Mouse (Mus musculus) MEL (cell line): ENCODE data around the gene Ube2j1. TPM values are rescaled to one million over a fixed set of nuclear protein-coding genes. Genes with fewer than 3 reads are reported as not detected.

ENCODE experiments used
- DNase-seq: peaks from one replicate; pipeline ENCODE4 v3.0.0; 2011; ENCODE audit warnings: low read depth, low spot score
- H3K27ac ChIP-seq: 2 replicates; pipeline ENCODE4 v1.5.1; 2012; ENCODE audit warnings: low read depth, mild to moderate bottlenecking, control low read depth, low read length, moderate library complexity; ENCODE audit not compliant: control insufficient read depth
- H3K27me3 ChIP-seq, 2 experiments: fragments of 150-350 bp in 1 of 2; sonication (generic) in 1 of 2; 2 replicates each; pipeline ENCODE4 v1.6.1; 2012; ENCODE audit warnings: low read length in 2 of 2, mild to moderate bottlenecking in 2 of 2, improper control_type of control experiment in 1 of 2, moderate library complexity in 1 of 2; ENCODE audit not compliant: insufficient read depth in 2 of 2, control insufficient read depth in 1 of 2
- H3K36me3 ChIP-seq, 2 experiments: 2 replicates each; pipeline ENCODE4 v1.6.1; 2012 to 2014; ENCODE audit warnings: low read length in 2 of 2, improper control_type of control experiment in 1 of 2, inconsistent platforms in 1 of 2, mild to moderate bottlenecking in 1 of 2; ENCODE audit not compliant: insufficient read depth in 2 of 2, control insufficient read depth in 1 of 2
- H3K4me1 ChIP-seq, 2 experiments: fragments of 150-350 bp in 1 of 2; sonication (generic) in 1 of 2; 2 replicates each; pipeline ENCODE4 v1.6.1; 2012; ENCODE audit warnings: low read length in 2 of 2, improper control_type of control experiment in 1 of 2, mild to moderate bottlenecking in 1 of 2; ENCODE audit not compliant: insufficient read depth in 2 of 2, control insufficient read depth in 1 of 2
- H3K4me3 ChIP-seq, 2 experiments: fragments of 150-350 bp in 1 of 2; sonication (generic) in 1 of 2; 2 replicates each; pipeline ENCODE4 v1.5.1; 2012; ENCODE audit warnings: low read depth in 2 of 2, low read length in 2 of 2, mild to moderate bottlenecking in 2 of 2, moderate library complexity in 2 of 2, control low read depth in 1 of 2, improper control_type of control experiment in 1 of 2; ENCODE audit not compliant: control insufficient read depth in 1 of 2, insufficient read depth in 1 of 2
- H3K79me2 ChIP-seq: 2 replicates; pipeline ENCODE4 v1.6.1; 2012; ENCODE audit warnings: mild to moderate bottlenecking, low read length, moderate library complexity; ENCODE audit not compliant: control insufficient read depth, poor library complexity, insufficient read depth
- H3K9ac ChIP-seq: 2 replicates; pipeline ENCODE4 v1.6.1; 2012; ENCODE audit warnings: low read depth, mild to moderate bottlenecking, control low read depth, low read length, moderate library complexity; ENCODE audit not compliant: control insufficient read depth, poor library complexity, severe bottlenecking
- H3K9me3 ChIP-seq: fragments of 150-350 bp; sonication (generic); replicated peaks from 2 replicates; pipeline ENCODE4 v1.6.1; 2012; ENCODE audit warnings: mild to moderate bottlenecking, low read length, improper control_type of control experiment, moderate library complexity; ENCODE audit not compliant: insufficient read depth
- CHD1 ChIP-seq: IDR thresholded peaks from 2 replicates; pipeline ENCODE4 v1.6.1; 2012; ENCODE audit warnings: low read depth, mild to moderate bottlenecking, inconsistent platforms, low read length, improper control_type of control experiment
- CTCF ChIP-seq, 3 experiments: IDR thresholded peaks in 2 of 3; conservative IDR thresholded peaks in 1 of 3; 2 replicates each; pipeline ENCODE4 v1.5.1; 2011 to 2012; ENCODE audit warnings: low read length in 3 of 3, low read depth in 2 of 3, mild to moderate bottlenecking in 2 of 3, improper control_type of control experiment in 1 of 3, inconsistent platforms in 1 of 3, mixed read lengths in 1 of 3, moderate library complexity in 1 of 3; ENCODE audit not compliant: control insufficient read depth in 1 of 3, insufficient read depth in 1 of 3, poor library complexity in 1 of 3, severe bottlenecking in 1 of 3
- E2F4 ChIP-seq: IDR thresholded peaks from 2 replicates; pipeline ENCODE4 v1.6.1; 2011; ENCODE audit warnings: low read depth, low read length, improper control_type of control experiment, borderline replicate concordance
- GABPA ChIP-seq: IDR thresholded peaks from 2 replicates; pipeline ENCODE4 v1.6.1; 2012; ENCODE audit warnings: low read depth, mild to moderate bottlenecking, inconsistent platforms, low read length, improper control_type of control experiment, moderate library complexity
- GATA1 ChIP-seq: IDR thresholded peaks from 2 replicates; pipeline ENCODE4 v1.6.1; 2011; ENCODE audit warnings: low read depth, low read length, improper control_type of control experiment
- JUND ChIP-seq: IDR thresholded peaks from 2 replicates; pipeline ENCODE4 v1.6.1; 2011; ENCODE audit warnings: low read depth, mild to moderate bottlenecking, improper control_type of control experiment, low read length
- MAX ChIP-seq: IDR thresholded peaks from 2 replicates; pipeline ENCODE4 v1.6.1; 2011; ENCODE audit warnings: low read length, improper control_type of control experiment
- MXI1 ChIP-seq: IDR thresholded peaks from 2 replicates; pipeline ENCODE4 v1.6.1; 2011; ENCODE audit warnings: mild to moderate bottlenecking, low read depth, low read length, improper control_type of control experiment
- MYB ChIP-seq: IDR thresholded peaks from 2 replicates; pipeline ENCODE4 v1.6.1; 2011; ENCODE audit warnings: mild to moderate bottlenecking, low read depth, low read length, improper control_type of control experiment
- MYC ChIP-seq: IDR thresholded peaks from 2 replicates; pipeline ENCODE4 v1.6.1; 2011; ENCODE audit warnings: low read depth, mild to moderate bottlenecking, low read length, improper control_type of control experiment, moderate library complexity
- POLR2A ChIP-seq, 2 experiments: IDR thresholded peaks; 2 replicates each; pipeline ENCODE4 v1.6.1; 2011 to 2012; ENCODE audit warnings: low read length in 2 of 2, mild to moderate bottlenecking in 2 of 2, control low read depth in 1 of 2, improper control_type of control experiment in 1 of 2, low read depth in 1 of 2, moderate library complexity in 1 of 2; ENCODE audit not compliant: control insufficient read depth in 1 of 2, insufficient read depth in 1 of 2, poor library complexity in 1 of 2
- RCOR1 ChIP-seq: IDR thresholded peaks from 2 replicates; pipeline ENCODE4 v1.6.1; 2012; ENCODE audit warnings: low read depth, mild to moderate bottlenecking, inconsistent platforms, low read length, improper control_type of control experiment
- SIN3A ChIP-seq: IDR thresholded peaks from 2 replicates; pipeline ENCODE4 v1.6.1; 2012; ENCODE audit warnings: low read length, improper control_type of control experiment, inconsistent platforms
- SMC3 ChIP-seq: IDR thresholded peaks from 2 replicates; pipeline ENCODE4 v1.6.1; 2011; ENCODE audit warnings: low read depth, low read length, improper control_type of control experiment
- TAL1 ChIP-seq: IDR thresholded peaks from 2 replicates; pipeline ENCODE4 v1.6.1; 2012; ENCODE audit warnings: mild to moderate bottlenecking, inconsistent platforms, low read length, moderate library complexity, mixed read lengths
- TCF12 ChIP-seq: IDR thresholded peaks from 2 replicates; pipeline ENCODE4 v1.6.1; 2014; ENCODE audit warnings: low read depth, mild to moderate bottlenecking, inconsistent platforms, low read length, improper control_type of control experiment, moderate library complexity
- UBTF ChIP-seq: IDR thresholded peaks from 2 replicates; pipeline ENCODE4 v1.6.1; 2012; ENCODE audit warnings: low read depth, mild to moderate bottlenecking, inconsistent platforms, low read length, improper control_type of control experiment, moderate library complexity, borderline replicate concordance; ENCODE audit not compliant: insufficient read depth
- ZC3H11A ChIP-seq: IDR thresholded peaks from 2 replicates; pipeline ENCODE4 v1.6.1; 2012; ENCODE audit warnings: low read depth, mild to moderate bottlenecking, inconsistent platforms, low read length, improper control_type of control experiment
- ZKSCAN1 ChIP-seq: IDR thresholded peaks from 2 replicates; pipeline ENCODE4 v1.6.1; 2012; ENCODE audit warnings: low read depth, mild to moderate bottlenecking, inconsistent platforms, low read length, improper control_type of control experiment, moderate library complexity
- ZMIZ1 ChIP-seq: IDR thresholded peaks from 2 replicates; pipeline ENCODE4 v1.6.1; 2012; ENCODE audit warnings: low read depth, mild to moderate bottlenecking, inconsistent platforms, low read length, improper control_type of control experiment, moderate library complexity
- polyA plus RNA-seq, 2 experiments: library from polyadenylated mRNA; stranded (reverse) in 1 of 2; unstranded in 1 of 2; fragments of >175 nt in 1 of 2; fragments of >200 nt in 1 of 2; gene quantifications; 2 replicates each; pipeline versions ENCODE4 v1.2.1 to v1.2.4; 2012; ENCODE audit warnings: low replicate concordance in 2 of 2, low read depth in 1 of 2; ENCODE audit not compliant: insufficient read length in 2 of 2, insufficient read depth in 1 of 2, missing spikeins in 1 of 2
- total RNA-seq: library from RNA; depleted of rRNA; stranded (reverse); fragments of 300-350 nt; gene quantifications from 2 replicates; pipeline ENCODE4 v1.2.3, GENCODE M21; 2012

Gene Ube2j1
- total and polyA plus RNA-seq, 3 experiments = 32.6 to 42.9 TPM; not detected in 1

GRCm38 (mm10) chr4:33052650-33053049 is 21.4 kb downstream of the Ube2j1 start:
- Histone ChIP-seq H3K36me3 (peaks cover 0 to 3% of the 10 kb centered on the region in 2 experiments; a peak in 2 of 4 replicates), H3K4me3 (no peak overlapping the region), H3K9me3 (no peaks in the 10 kb centered on the region), H3K27ac (no peak overlapping the region), H3K27me3 (no peaks in the 10 kb centered on the region), H3K9ac (no peak overlapping the region), H3K79me2 (no peaks in the 10 kb centered on the region), H3K4me1 (no peaks in the 10 kb centered on the region)
- no peak for DNase-seq
- TF ChIP-seq POLR2A (IDR thresholded peaks at IDR 0.05; ENCODE audit: control insufficient read depth in 1 of 2, insufficient read depth in 1 of 2, low read depth in 1 of 2, low read length in 2 of 2, poor library complexity in 1 of 2) = no peak
- no peak for TF ChIP-seq TAL1
- no peak for TF ChIP-seq MYB
- TF ChIP-seq TCF12 = no peak
- no peak for TF ChIP-seq RCOR1
- TF ChIP-seq ZC3H11A = no peak
- TF ChIP-seq JUND = no peak
- TF ChIP-seq SMC3 = no peak
- no peak for TF ChIP-seq ZKSCAN1
- TF ChIP-seq UBTF = no peak
- TF ChIP-seq GATA1 = no peak
- no peak for TF ChIP-seq MXI1
- TF ChIP-seq E2F4 = no peak
- no peak for TF ChIP-seq CTCF (IDR thresholded peaks at IDR 0.05 in 2 of 3, conservative IDR thresholded peaks at IDR 0.05 in 1 of 3; ENCODE audit: control insufficient read depth in 1 of 3, insufficient read depth in 1 of 3, low read depth in 2 of 3, low read length in 3 of 3, poor library complexity in 1 of 3, severe bottlenecking in 1 of 3)
- TF ChIP-seq MAX = no peak
- TF ChIP-seq SIN3A = no peak
- TF ChIP-seq MYC = no peak
- TF ChIP-seq ZMIZ1 = no peak

DNA sequence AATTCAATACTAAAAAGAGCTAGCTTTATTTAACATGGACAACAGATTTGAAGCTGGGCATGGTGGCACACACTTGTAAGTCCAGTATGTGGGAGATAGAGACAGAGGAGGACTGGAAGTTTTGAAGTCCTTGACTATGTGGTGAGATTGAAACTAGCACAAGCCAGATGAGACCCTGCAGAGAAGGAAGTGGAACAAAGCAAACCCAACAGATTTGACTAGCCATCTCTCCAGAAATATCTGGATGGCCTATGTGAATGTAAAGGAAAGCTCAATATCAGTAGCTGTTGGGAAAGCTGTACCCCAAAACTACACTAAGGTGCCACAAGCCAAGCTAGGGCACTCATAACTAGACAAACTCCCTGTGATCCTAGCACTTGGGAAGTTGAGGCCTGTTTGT is 23.2 kb downstream of the Ube2j1 start:
- TF ChIP-seq GABPA (no peak), E2F4 (no peak), CHD1 (no peak), TCF12 (no peak)
- no peak for DNase-seq
- Histone ChIP-seq H3K27ac (no peak overlapping the region), H3K9ac (no peak overlapping the region), H3K27me3 (no peaks in the 10 kb centered on the region), H3K79me2 (no peaks in the 10 kb centered on the region), H3K4me3 (no peak overlapping the region), H3K9me3 (no peaks in the 10 kb centered on the region), H3K36me3 (peaks cover 0 to 3% of the 10 kb centered on the region in 2 experiments; a peak in 1 of 4 replicates), H3K4me1 (no peaks in the 10 kb centered on the region)
